Mouse (Mus musculus) C2C12 (cell line): ENCODE measurements around the gene Mxra7. TPM values are rescaled to one million over a fixed set of nuclear protein-coding genes. Genes with fewer than 3 reads are reported as not detected.

Experiments
- H3K27me3 ChIP-seq: one replicate; pipeline ENCODE4 v1.6.1; 2011; ENCODE audit not compliant: control insufficient read depth, insufficient read depth, insufficient read length
- H3K36me3 ChIP-seq: one replicate; pipeline ENCODE4 v1.6.1; 2011; ENCODE audit not compliant: control insufficient read depth, insufficient read depth
- H3K4me3 ChIP-seq: one replicate; pipeline ENCODE4 v1.5.1; 2011; ENCODE audit warnings: mild to moderate bottlenecking, control low read depth; ENCODE audit not compliant: poor library complexity, insufficient read depth, severe bottlenecking
- H3K79me2 ChIP-seq: one replicate; pipeline ENCODE4 v1.6.1; 2011; ENCODE audit not compliant: control insufficient read depth, insufficient read depth
- H3K79me3 ChIP-seq: one replicate; pipeline ENCODE4 v1.6.1; 2011; ENCODE audit warnings: low read depth, control low read depth
- H3ac ChIP-seq: one replicate; pipeline ENCODE3; 2011; ENCODE audit warnings: low read depth; ENCODE audit not compliant: control insufficient read depth, insufficient read length
- CEBPB ChIP-seq: IDR thresholded peaks from one replicate; pipeline ENCODE4 v1.6.1; 2011; ENCODE audit warnings: low read depth, mild to moderate bottlenecking, control low read depth, moderate library complexity
- CTCF ChIP-seq: IDR thresholded peaks from one replicate; pipeline ENCODE4 v1.5.1; 2011; ENCODE audit not compliant: control insufficient read depth, insufficient read depth, insufficient read length
- FOSL1 ChIP-seq: IDR thresholded peaks from one replicate; pipeline ENCODE4 v1.8.0; 2011; ENCODE audit warnings: mild to moderate bottlenecking, low read length; ENCODE audit not compliant: poor library complexity, insufficient read depth, severe bottlenecking
- MAX ChIP-seq: IDR thresholded peaks from one replicate; pipeline ENCODE4 v1.6.1; 2011; ENCODE audit warnings: mild to moderate bottlenecking, control low read depth
- MYOD1 ChIP-seq: IDR thresholded peaks from one replicate; pipeline ENCODE4 v1.6.1; 2011; ENCODE audit warnings: low read depth; ENCODE audit not compliant: control insufficient read depth, insufficient read length
- MYOG ChIP-seq: IDR thresholded peaks from one replicate; pipeline ENCODE4 v1.6.1; 2011; ENCODE audit not compliant: control insufficient read depth, insufficient read length; ENCODE audit errors: extremely low read depth
- USF1 ChIP-seq: IDR thresholded peaks from one replicate; pipeline ENCODE4 v1.6.1; 2011; ENCODE audit warnings: low read depth, mild to moderate bottlenecking, control low read depth, moderate library complexity
- polyA plus RNA-seq: library from polyadenylated mRNA; unstranded; fragments of >200 nt; fragmentation: generic; extraction: Trizol; gene quantifications from one replicate; pipeline ENCODE4 v1.2.1, GENCODE M21; 2012; ENCODE audit warnings: missing spikeins

Mxra7 gene
- polyA plus RNA-seq, 1 experiment, result 70.2 TPM

GRCm38 (mm10) chr11:116843261-116844233, 15.7 kb upstream of the Mxra7 start, which contains the start of the genes Mettl23 and Jmjd6:
Mettl23 (plus strand) TSS chr11:116843278.
Jmjd6 (minus strand) TSS chr11:116843449.
- TF ChIP-seq FOSL1 (no peak), CEBPB (no peak), CTCF (no peak), USF1 (no peak), MAX (no peak), MYOD1 (no peak), MYOG (no peak)
- Histone ChIP-seq H3K79me3 (peaks cover 51% of the 10 kb centered on the region), H3K27me3 (no peaks in the 10 kb centered on the region), H3K36me3 (peaks cover 60% of the 10 kb centered on the region), H3K79me2 (peaks cover 94% of the 10 kb centered on the region), H3K4me3 (peak within 1 kb of the TSS; percentile 91), H3ac (peak within 1 kb of the TSS; percentile 86)

- H3ac ChIP-seq, result peak overlapping the region; percentile 60
- H3K4me3 ChIP-seq, result peak overlapping the region; percentile 91
- TF ChIP-seq MAX (peak; percentile 69), FOSL1 (no peak)
- peaks cover 60% of the 10 kb centered on the region for H3K36me3 ChIP-seq
- no peaks in the 10 kb centered on the region for H3K27me3 ChIP-seq
- H3K79me2 ChIP-seq, result peaks cover 95% of the 10 kb centered on the region
- H3K79me3 ChIP-seq, result peaks cover 56% of the 10 kb centered on the region
These were observed 14.8 kb upstream of the Mxra7 start for GRCm38 (mm10) chr11:116842531-116843260.

DNA sequence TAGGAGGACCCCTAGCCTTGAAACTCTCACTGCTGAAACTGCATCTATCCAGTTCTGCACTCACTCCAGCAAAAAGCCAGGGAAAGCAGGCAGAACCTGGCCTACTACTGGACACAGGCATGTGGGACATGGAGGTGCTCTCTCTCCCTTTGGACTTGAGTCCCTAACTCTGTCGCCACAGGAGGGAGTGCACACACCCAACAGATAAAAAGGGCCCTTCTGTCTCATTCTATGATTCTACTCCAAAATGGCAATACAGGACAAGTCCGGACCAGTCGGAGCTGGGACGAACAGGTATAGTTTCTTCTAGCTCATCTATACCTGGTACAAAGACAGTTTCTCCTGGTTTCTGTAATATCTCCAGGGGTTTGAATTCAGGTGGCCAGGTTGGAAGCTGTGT, 12.9 kb upstream of the Mxra7 start:
- Histone ChIP-seq H3K4me3 (no peak overlapping the region), H3K36me3 (peaks cover 62% of the 10 kb centered on the region), H3ac (no peak overlapping the region), H3K79me3 (peaks cover 66% of the 10 kb centered on the region), H3K79me2 (peaks cover 93% of the 10 kb centered on the region), H3K27me3 (no peaks in the 10 kb centered on the region)
- no peak for TF ChIP-seq CEBPB
- no peak for TF ChIP-seq FOSL1
- no peak for TF ChIP-seq MAX
- no peak for TF ChIP-seq MYOG
- no peak for TF ChIP-seq MYOD1
- no peak for TF ChIP-seq CTCF
- TF ChIP-seq USF1, result no peak

- peaks cover 90% of the 10 kb centered on the region for H3K79me2 ChIP-seq
- H3K79me3 ChIP-seq, result peaks cover 66% of the 10 kb centered on the region
- peaks cover 72% of the 10 kb centered on the region for H3K36me3 ChIP-seq
- H3K27me3 ChIP-seq, result no peaks in the 10 kb centered on the region
- H3K4me3 ChIP-seq, result no peak overlapping the region
- no peak for TF ChIP-seq CTCF
- no peak for TF ChIP-seq MAX
- no peak for TF ChIP-seq MYOD1
- TF ChIP-seq CEBPB, result no peak
- TF ChIP-seq MYOG, result no peak
- no peak for TF ChIP-seq USF1
- no peak for TF ChIP-seq FOSL1
- no peak overlapping the region for H3ac ChIP-seq
These were observed 11.8 kb upstream of the Mxra7 start for GRCm38 (mm10) chr11:116839601-116840000.

DNA sequence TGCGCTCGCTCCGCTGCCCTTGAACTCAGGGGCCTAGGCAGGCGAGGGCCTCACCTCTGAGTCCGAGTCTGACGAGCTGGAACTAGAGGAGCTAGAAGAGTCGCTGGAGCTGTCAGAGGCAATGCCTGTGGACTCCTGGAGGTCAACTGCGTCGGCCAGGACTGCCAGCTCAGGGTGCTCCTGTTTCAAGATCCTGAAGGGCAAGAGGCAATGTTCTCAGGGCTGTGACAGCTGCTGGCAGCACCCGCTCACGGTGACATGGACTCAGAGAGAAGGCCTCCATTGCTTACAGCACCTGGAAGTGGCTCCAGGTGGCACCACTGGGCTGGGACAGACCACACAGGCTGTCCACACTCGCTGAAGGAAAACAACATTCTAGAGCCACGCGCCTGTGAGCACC, 11.1 kb upstream of the Mxra7 start:
- H3K27me3 ChIP-seq, result no peaks in the 10 kb centered on the region
- peaks cover 79% of the 10 kb centered on the region for H3K36me3 ChIP-seq
- H3K4me3 ChIP-seq, result no peak overlapping the region

More for the DNA sequence above, 11.1 kb upstream of the Mxra7 start:
- no peak for TF ChIP-seq CEBPB
- TF ChIP-seq MYOD1, result no peak
- no peak for TF ChIP-seq MYOG
- no peak for TF ChIP-seq MAX
- TF ChIP-seq FOSL1, result no peak
- no peak for TF ChIP-seq CTCF
- TF ChIP-seq USF1, result no peak
- H3K79me3 ChIP-seq, result peaks cover 60% of the 10 kb centered on the region
- peaks cover 86% of the 10 kb centered on the region for H3K79me2 ChIP-seq
- no peak overlapping the region for H3ac ChIP-seq
